Mouse (Mus musculus) liver, embryonic 15.5 days (tissue): ENCODE results near the gene Arnt. TPM values are rescaled to one million over a fixed set of nuclear protein-coding genes. Genes with fewer than 3 reads are reported as not detected.

Experiments used
- ATAC-seq: fragments of 200-750 bp; cut with Nextera tagmentation; 2 replicates; pipeline ENCODE4 v1.8.0; 2017; ENCODE audit warnings: moderate number of reproducible peaks, mild to moderate bottlenecking, moderate library complexity; ENCODE audit not compliant: insufficient read depth
- H3K27ac ChIP-seq: fragments of 300-500 bp; sonication (generic); replicated peaks from 2 replicates; pipeline ENCODE4 v1.5.1; 2015; ENCODE audit warnings: mild to moderate bottlenecking, inconsistent platforms
- H3K27me3 ChIP-seq: fragments of 300-500 bp; sonication (generic); 2 replicates; pipeline ENCODE4 v1.6.1; 2015; ENCODE audit warnings: mild to moderate bottlenecking, inconsistent platforms
- H3K36me3 ChIP-seq: fragments of 300-500 bp; sonication (generic); replicated peaks from 2 replicates; pipeline ENCODE4 v1.6.1; 2015; ENCODE audit warnings: moderate library complexity, mild to moderate bottlenecking, inconsistent platforms
- H3K4me1 ChIP-seq: fragments of 300-500 bp; sonication (generic); replicated peaks from 2 replicates; pipeline ENCODE4 v1.6.1; 2015; ENCODE audit warnings: inconsistent platforms
- H3K4me2 ChIP-seq: fragments of 300-500 bp; sonication (generic); 2 replicates; pipeline ENCODE4 v1.6.1; 2015; ENCODE audit warnings: moderate library complexity, mild to moderate bottlenecking, inconsistent platforms
- H3K4me3 ChIP-seq: fragments of 300-500 bp; sonication (generic); replicated peaks from 2 replicates; pipeline ENCODE4 v1.5.1; 2015; ENCODE audit warnings: mild to moderate bottlenecking, inconsistent platforms
- H3K9ac ChIP-seq: fragments of 300-500 bp; sonication (generic); 2 replicates; pipeline ENCODE4 v1.6.1; 2015; ENCODE audit warnings: moderate library complexity, mild to moderate bottlenecking, inconsistent platforms
- H3K9me3 ChIP-seq: fragments of 300-500 bp; sonication (generic); replicated peaks from 2 replicates; pipeline ENCODE4 v1.6.1; 2016; ENCODE audit warnings: inconsistent platforms
- WGBS: fragments of 180-500 bp; shearing (Covaris S2); methylation state at CpG from one replicate; pipeline ENCODE4 v1.1.7; 2015; ENCODE audit warnings: mixed read lengths; ENCODE audit not compliant: insufficient replicate concordance; 5-methylcytosine and 5-hydroxymethylcytosine counted together
- polyA plus RNA-seq: library from polyadenylated mRNA; unstranded; fragments of >200 nt; fragmentation: Nextera tagmentation; extraction: Ambion mirVana; gene quantifications from 2 replicates; pipeline ENCODE4 v1.2.1, GENCODE M21; 2015

Gene Arnt
- polyA plus RNA-seq, 1 experiment from 2014 or later: 15.4 TPM

DNA sequence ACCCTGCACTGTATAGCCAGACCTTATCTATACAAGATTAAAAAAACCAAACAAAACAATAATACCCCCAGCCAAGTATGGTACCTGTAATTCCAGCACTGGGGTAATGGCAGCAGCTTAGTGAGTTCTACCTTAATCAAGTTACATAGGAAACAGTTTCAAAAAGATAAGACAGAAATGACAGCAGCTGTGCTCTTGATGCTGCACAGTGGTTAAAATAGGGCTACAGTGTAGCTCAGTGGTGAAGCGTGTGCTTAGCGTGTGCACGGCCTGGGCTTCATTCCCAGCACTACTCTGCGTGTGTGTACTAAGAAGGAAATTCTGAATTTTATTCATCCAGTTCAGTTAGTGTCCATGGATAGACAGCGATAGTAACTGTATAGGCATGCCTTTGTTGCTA lies 22.2 kb downstream of the Arnt start:
- Histone ChIP-seq H3K4me3 (no peak overlapping the region), H3K9ac (no peak overlapping the region), H3K27me3 (no peaks in the 10 kb centered on the region), H3K9me3 (no peaks in the 10 kb centered on the region), H3K4me1 (peaks cover 17% of the 10 kb centered on the region), H3K4me2 (no peak overlapping the region), H3K36me3 (peaks cover 52% of the 10 kb centered on the region), H3K27ac (no peak overlapping the region)
- no peak for ATAC-seq
- whole genome bisulfite sequencing: 69% methylated on average over 5 of the region's 5 CpGs

DNA sequence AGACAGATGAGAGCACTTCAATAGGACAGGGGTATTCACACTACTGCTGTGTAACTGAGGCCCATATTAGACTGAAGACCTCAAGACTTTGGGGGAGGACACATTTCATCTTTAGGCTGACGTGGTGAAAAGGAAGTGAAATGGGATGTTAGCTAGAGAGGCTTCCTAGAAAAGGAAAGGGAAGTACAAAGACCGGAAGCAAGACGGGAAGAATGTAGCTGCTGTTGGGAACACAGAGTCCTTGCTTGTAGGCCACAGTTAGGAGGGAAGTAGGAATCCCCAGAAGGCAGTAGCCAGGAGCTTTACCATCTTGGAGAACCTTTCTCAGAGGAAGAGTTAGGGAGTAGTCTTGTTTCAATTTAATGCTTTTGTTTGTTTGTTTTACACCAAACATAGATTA lies 23.6 kb downstream of the Arnt start:
- WGBS: 53% methylated on average over 3 of the region's 3 CpGs

DNA sequence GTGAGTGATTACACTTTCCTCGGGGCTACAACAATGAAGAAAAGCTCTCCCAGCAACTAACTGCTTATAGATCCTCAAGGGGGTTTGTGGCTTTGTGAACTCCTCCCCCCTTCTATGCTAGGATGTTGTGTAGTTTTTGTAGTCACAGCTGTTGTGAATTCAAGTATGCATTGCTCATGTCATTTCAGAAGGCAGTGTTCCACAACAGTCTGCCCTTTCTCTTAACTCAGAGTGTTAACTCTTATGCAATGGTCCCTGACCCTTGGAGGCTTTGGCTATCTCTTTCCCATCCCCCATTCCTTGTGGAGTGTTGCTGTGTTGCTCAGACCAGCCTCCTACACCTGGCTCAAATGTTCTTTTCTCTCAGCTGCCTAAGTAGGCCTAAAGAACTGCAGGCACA lies 25.2 kb downstream of the Arnt start:
- H3K9me3 ChIP-seq: no peaks in the 10 kb centered on the region
- whole genome bisulfite sequencing: 66% methylated on average over 1 of the region's 1 CpGs
- no peak overlapping the region for H3K4me2 ChIP-seq
- no peak overlapping the region for H3K4me3 ChIP-seq
- ATAC-seq: no peak
- peaks cover 38% of the 10 kb centered on the region for H3K36me3 ChIP-seq
- no peak overlapping the region for H3K9ac ChIP-seq
- no peaks in the 10 kb centered on the region for H3K27me3 ChIP-seq
- peaks cover 21% of the 10 kb centered on the region for H3K4me1 ChIP-seq
- no peak overlapping the region for H3K27ac ChIP-seq

More for the DNA sequence above, 23.6 kb downstream of the Arnt start:
- Histone ChIP-seq H3K4me3 (no peak overlapping the region), H3K27ac (peak overlapping the region; percentile 14; the same call in 1 of the 2 replicates), H3K9me3 (no peaks in the 10 kb centered on the region), H3K4me2 (no peak overlapping the region), H3K36me3 (peaks cover 49% of the 10 kb centered on the region), H3K27me3 (no peaks in the 10 kb centered on the region), H3K9ac (no peak overlapping the region), H3K4me1 (peaks cover 17% of the 10 kb centered on the region)
- ATAC-seq: no peak

DNA sequence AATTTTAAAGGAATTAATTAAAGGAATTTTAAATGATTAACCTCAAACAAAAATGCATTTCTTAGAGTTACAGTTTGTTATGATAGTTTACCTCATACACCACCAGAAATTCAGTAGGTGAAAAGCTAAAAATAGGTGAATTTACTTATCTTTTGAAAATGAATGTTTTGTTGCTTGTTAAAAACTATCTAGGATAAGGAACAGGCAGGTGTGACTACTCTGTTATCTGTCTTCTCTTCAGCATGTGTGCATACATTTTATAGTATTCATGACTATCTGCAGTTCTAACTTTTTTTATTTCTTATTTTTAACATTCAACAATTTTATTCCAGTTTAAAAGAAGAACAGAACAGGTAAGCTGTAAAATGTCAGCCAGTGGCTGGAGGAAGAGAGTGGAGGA lies 29.7 kb downstream of the Arnt start:
- no peaks in the 10 kb centered on the region for H3K27me3 ChIP-seq
- H3K4me1 ChIP-seq: peaks cover 9% of the 10 kb centered on the region
- ATAC-seq: no peak
- no peak overlapping the region for H3K9ac ChIP-seq
- peaks cover 48% of the 10 kb centered on the region for H3K36me3 ChIP-seq
- no peak overlapping the region for H3K27ac ChIP-seq
- no peak overlapping the region for H3K4me2 ChIP-seq
- no peak overlapping the region for H3K4me3 ChIP-seq
- H3K9me3 ChIP-seq: no peaks in the 10 kb centered on the region

DNA sequence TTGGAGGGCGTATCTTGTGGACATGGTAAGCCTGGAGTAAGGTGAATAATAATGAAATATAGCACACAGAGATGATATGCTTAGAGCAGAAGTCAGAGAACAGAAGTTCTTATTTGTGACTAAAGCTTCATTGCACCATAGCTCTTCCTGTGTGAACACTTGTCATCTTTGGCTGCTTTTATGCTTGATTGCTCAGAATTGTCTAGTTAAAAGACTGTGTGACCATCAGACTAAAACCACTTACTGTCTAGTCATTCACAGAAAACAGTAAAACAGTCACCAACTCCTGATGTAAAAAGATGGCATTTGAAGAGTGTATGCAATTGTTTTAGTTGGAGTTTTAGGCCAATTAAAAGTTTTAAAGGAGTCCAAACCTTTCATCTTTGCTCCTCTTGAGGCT lies 44.8 kb downstream of the Arnt start:
- ATAC-seq: no peak
- peaks cover 84% of the 10 kb centered on the region for H3K36me3 ChIP-seq

DNA sequence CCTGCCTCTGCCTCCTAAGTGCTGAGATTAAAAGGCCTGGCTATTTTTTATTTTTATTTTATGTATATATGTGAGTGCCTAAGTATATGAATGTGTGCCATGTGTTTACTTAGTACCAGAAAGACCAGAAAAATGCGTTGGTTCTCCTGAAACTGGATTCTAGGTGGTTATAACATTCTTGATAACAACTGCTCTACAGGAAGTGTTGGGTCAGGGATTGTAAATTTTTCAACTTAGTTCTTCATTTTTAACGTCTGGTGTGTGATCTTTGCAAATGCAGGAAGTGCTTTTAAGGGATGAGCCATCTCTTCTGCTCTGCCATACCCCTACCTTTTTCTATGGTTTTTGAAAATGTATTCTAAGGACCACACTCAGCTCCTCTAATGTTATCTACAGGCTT lies 52.2 kb downstream of the Arnt start:
- WGBS: 31% methylated on average over 2 of the region's 2 CpGs
- Histone ChIP-seq H3K4me1 (no peaks in the 10 kb centered on the region), H3K4me3 (no peak overlapping the region), H3K27ac (no peak overlapping the region), H3K4me2 (no peak overlapping the region), H3K9me3 (no peaks in the 10 kb centered on the region), H3K27me3 (no peaks in the 10 kb centered on the region), H3K9ac (no peak overlapping the region), H3K36me3 (peaks cover 82% of the 10 kb centered on the region)
- no peak for ATAC-seq

More for the DNA sequence above, 44.8 kb downstream of the Arnt start:
- Histone ChIP-seq H3K4me2 (no peak overlapping the region), H3K9me3 (no peaks in the 10 kb centered on the region), H3K27me3 (no peaks in the 10 kb centered on the region), H3K9ac (no peak overlapping the region), H3K4me3 (no peak overlapping the region), H3K27ac (no peak overlapping the region), H3K4me1 (no peaks in the 10 kb centered on the region)
- WGBS: 89% methylated on average over 1 of the region's 1 CpGs

DNA sequence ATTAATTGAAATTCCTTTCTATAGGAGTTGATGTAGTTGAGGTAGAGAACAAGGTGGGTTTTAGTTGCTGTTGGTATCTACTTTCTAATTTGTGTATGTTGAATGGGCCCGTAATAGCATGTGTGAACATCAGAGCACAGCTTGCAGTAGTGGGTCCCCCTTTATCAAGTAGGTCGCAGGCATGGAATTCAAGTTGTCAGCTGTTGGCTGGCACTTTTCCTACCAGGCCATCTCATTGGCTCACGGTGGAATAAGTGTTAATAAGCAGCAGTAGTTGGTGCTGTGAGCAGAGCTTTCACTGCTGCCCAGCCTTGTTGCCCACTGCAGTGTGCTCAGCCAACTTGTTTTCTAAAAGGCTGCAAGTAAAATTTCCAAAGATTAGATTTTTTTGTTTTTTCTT lies 54.5 kb downstream of the Arnt start:
- Histone ChIP-seq H3K4me2 (no peak overlapping the region), H3K36me3 (peaks cover 90% of the 10 kb centered on the region), H3K4me3 (no peak overlapping the region), H3K9ac (no peak overlapping the region), H3K27ac (no peak overlapping the region), H3K4me1 (no peaks in the 10 kb centered on the region), H3K9me3 (no peaks in the 10 kb centered on the region), H3K27me3 (no peaks in the 10 kb centered on the region)
- ATAC-seq: no peak
- whole genome bisulfite sequencing: 68% methylated on average over 3 of the region's 3 CpGs

DNA sequence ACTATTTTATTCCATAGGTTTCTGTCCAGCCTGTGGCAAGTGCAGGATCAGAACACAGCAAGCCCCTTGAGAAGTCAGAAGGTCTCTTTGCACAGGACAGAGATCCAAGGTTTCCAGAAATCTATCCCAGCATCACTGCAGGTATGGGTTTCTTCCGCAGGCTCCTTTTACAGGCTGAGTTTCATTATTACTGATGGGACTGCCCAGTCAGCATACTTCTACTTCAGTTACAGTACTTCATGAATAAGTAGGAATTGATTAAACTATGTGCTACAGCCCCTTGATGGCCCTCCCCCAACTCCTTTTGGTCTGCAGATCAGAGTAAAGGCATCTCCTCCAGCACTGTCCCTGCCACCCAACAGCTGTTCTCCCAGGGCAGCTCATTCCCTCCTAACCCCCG lies 56.0 kb downstream of the Arnt start:
- WGBS: 92% methylated on average over 2 of the region's 2 CpGs
- Histone ChIP-seq H3K4me3 (no peak overlapping the region), H3K36me3 (peaks cover 95% of the 10 kb centered on the region), H3K27ac (no peak overlapping the region), H3K9ac (no peak overlapping the region), H3K4me1 (no peaks in the 10 kb centered on the region), H3K27me3 (no peaks in the 10 kb centered on the region), H3K9me3 (no peaks in the 10 kb centered on the region), H3K4me2 (no peak overlapping the region)
- ATAC-seq: no peak

DNA sequence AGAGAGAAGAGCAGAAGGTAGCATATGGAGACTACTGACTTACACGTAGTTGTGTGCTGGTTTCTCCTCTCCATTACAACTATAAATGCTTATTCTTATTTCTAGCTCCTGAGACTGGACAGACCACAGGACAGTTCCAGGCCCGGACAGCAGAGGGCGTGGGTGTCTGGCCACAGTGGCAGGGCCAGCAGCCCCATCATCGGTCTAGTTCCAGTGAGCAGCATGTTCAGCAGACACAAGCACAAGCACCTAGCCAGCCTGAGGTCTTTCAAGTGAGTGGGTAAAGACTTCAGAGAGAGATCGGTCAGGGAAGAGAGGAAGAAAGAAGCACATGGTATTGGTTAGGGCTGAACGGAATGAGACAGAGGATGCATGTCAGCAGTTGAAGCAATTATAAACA lies 60.2 kb downstream of the Arnt start:
- no peak overlapping the region for H3K4me3 ChIP-seq
- peaks cover 77% of the 10 kb centered on the region for H3K36me3 ChIP-seq
- H3K27me3 ChIP-seq: no peaks in the 10 kb centered on the region
- H3K9me3 ChIP-seq: no peaks in the 10 kb centered on the region
- H3K4me2 ChIP-seq: no peak overlapping the region
- no peak overlapping the region for H3K27ac ChIP-seq
- ATAC-seq: peak; percentile 64; the same call in 1 of the 2 replicates
- H3K4me1 ChIP-seq: 0 out of 2 replicates have a peak, but pooled peaks cover 3% of the 10 kb centered on the region
- WGBS: 60% methylated on average over 6 of the region's 6 CpGs
- H3K9ac ChIP-seq: no peak overlapping the region

DNA sequence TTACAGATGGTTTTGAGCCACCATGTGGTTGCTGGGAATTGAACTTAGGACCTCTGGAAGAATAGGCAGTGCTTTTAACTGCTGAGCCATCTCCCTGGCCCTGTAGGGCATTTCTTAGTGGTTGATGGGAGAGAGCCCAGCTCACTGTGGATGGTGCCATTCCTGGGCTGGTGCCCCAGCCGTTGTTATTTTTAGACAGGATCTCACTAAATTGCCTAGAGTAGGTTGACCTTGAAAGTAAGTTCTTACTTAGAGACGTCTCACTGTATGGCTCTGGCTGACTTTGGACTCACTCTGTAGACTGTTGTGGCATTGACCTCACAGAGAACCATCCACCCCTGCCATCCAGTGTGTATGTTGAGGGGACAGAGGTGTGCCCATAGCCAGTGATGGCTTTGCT lies 64.0 kb downstream of the Arnt start:
- Histone ChIP-seq H3K27me3 (peaks cover 8% of the 10 kb centered on the region), H3K4me2 (no peak overlapping the region), H3K36me3 (peaks cover 40% of the 10 kb centered on the region), H3K9me3 (no peaks in the 10 kb centered on the region), H3K4me3 (no peak overlapping the region), H3K27ac (no peak overlapping the region), H3K4me1 (0 out of 2 replicates have a peak, but pooled peaks cover 3% of the 10 kb centered on the region), H3K9ac (no peak overlapping the region)
- 72% methylated on average over 2 of the region's 2 CpGs for WGBS
- no peak for ATAC-seq

DNA sequence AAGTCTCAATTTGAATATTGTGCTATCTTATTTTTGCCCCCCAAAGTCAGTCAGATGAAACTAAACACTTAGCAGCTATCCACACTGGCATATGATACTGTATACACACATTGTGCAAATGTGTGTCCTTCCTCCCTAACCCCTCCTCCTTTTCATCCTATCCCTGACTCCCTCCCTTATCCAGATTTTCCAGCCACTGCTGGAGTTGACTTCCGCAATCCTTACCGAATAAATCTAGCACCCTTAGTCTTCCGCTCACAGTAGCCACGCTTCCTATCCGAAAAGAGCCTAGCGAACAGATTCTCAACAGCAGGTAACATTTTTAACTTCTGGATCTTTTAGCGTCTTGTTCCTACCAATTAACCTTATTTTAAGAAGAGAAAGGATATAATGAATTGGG lies 64.8 kb downstream of the Arnt start, which contains the start of gene Ctsk:
Gene Ctsk, plus strand, starts transcription at position 233 of the 400 bp plus-strand sequence.
- no peak within 1 kb of the TSS for H3K4me2 ChIP-seq
- no peaks in the 10 kb centered on the region for H3K9me3 ChIP-seq
- no peak within 1 kb of the TSS for H3K27ac ChIP-seq
- ATAC-seq: no peak
- no peak within 1 kb of the TSS for H3K4me3 ChIP-seq
- peaks cover 32% of the 10 kb centered on the region for H3K36me3 ChIP-seq
- peaks cover 8% of the 10 kb centered on the region for H3K27me3 ChIP-seq
- 0 out of 2 replicates have a peak, but pooled peaks cover 3% of the 10 kb centered on the region for H3K4me1 ChIP-seq
- no peak within 1 kb of the TSS for H3K9ac ChIP-seq
- 79% methylated on average over 7 of the region's 7 CpGs for WGBS

DNA sequence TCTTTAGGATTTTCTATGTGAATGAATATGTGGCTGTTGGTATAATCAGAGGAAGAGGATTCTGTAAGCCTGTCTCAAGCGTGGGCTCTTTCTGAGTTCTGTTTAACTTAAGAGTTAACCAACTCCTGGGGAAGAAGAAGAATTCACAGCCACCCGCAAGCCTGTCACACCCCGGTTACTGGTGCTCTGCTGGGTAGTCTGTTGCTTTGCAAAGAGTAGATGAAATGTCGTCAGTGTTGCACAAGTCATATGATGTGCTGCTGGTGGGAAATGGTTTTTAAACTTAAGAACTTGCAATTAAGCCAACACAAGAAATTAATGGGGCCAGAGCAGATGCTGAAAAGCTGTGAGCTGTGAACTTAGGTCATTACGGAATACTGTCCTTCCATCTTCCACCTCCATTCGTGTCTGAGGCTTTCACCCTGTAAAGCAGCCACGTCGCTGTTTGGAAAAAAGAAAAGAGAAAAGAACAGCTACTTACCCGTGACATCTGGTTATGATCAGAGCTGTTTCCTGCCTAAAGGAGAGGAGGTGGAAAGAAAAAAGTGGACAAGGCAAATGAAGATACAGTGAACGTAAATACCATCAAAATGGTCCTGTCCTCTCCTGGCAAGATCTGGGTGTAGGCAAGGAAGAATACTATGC lies 65.4 kb downstream of the Arnt start:
- WGBS: 65% methylated on average over 10 of the region's 10 CpGs
- H3K4me2 ChIP-seq: no peak overlapping the region

More for the DNA sequence above, 65.4 kb downstream of the Arnt start:
- Histone ChIP-seq H3K9ac (no peak overlapping the region), H3K4me1 (0 out of 2 replicates have a peak, but pooled peaks cover 3% of the 10 kb centered on the region), H3K27ac (no peak overlapping the region), H3K27me3 (peaks cover 8% of the 10 kb centered on the region), H3K9me3 (no peaks in the 10 kb centered on the region), H3K36me3 (peaks cover 26% of the 10 kb centered on the region), H3K4me3 (no peak overlapping the region)
- no peak for ATAC-seq
